Mouse (Mus musculus) right cerebral cortex, postnatal 4 days (tissue): ENCODE measurements around the gene Polm.

ENCODE experiments used
- DNase-seq: peaks from one replicate; pipeline ENCODE4 v3.0.0-alpha.2; 2022

Gene Polm

GRCm38 (mm10) chr11:5802457-5803217 is 35.2 kb downstream of the Polm start:
- DNase-seq, result no peak

- DNase-seq, result no peak
Measured at GRCm38 (mm10) chr11:5802005-5802404, 35.8 kb downstream of the Polm start.

GRCm38 (mm10) chr11:5801511-5801910 is 36.3 kb downstream of the Polm start:
- DNase-seq, result no peak

- DNase-seq, result no peak
Measured at GRCm38 (mm10) chr11:5799621-5800490, 38.0 kb downstream of the Polm start.

GRCm38 (mm10) chr11:5797928-5798327 is 39.9 kb downstream of the Polm start:
- no peak for DNase-seq

DNA sequence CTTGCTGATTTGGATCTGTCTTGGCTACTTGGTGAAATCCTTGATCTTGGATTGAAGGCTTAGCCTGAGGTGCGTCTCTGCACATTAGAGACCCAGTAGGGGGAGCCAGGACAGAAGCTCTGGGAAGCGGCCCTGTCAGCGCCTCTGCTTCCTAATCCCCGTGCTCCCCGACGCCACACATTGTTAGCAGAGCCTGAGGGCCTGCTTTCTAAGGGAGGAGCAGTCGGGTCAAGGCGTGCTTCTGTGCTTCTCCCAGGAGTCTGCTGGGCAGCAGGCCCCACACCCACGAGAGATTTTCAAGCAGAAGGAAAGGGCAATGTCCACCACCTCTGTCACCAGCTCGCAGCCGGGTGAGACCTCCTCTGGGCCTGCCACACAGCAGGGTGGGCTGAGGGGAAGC is 40.4 kb downstream of the Polm start:
- no peak for DNase-seq

DNA sequence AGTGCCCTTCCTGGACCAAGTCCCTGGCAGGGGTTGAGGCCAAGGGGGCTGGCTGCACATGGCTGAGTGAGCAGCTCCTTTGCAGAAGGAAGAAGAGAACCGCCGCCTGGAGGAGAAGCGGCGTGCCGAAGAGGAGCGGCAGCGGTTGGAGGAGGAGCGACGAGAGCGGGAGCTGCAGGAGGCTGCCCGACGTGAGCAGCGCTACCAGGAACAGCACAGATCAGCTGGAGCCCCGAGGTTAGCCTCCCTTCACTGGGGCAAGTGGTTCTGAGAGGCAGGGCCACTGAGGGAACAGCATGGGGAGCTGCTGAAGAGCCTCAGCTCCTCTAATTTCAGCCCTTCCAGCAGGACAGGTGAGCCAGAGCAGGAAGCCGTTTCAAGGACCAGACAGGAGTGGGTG is 40.9 kb downstream of the Polm start:
- no peak for DNase-seq

- DNase-seq, result no peak
Measured at GRCm38 (mm10) chr11:5795706-5796105, 42.1 kb downstream of the Polm start.

- no peak for DNase-seq
Measured at GRCm38 (mm10) chr11:5795290-5795689, 42.5 kb downstream of the Polm start.

- DNase-seq, result no peak
Measured at GRCm38 (mm10) chr11:5790431-5790830, 47.4 kb downstream of the Polm start.

GRCm38 (mm10) chr11:5789754-5790333 is 48.0 kb downstream of the Polm start:
- DNase-seq, result no peak

DNA sequence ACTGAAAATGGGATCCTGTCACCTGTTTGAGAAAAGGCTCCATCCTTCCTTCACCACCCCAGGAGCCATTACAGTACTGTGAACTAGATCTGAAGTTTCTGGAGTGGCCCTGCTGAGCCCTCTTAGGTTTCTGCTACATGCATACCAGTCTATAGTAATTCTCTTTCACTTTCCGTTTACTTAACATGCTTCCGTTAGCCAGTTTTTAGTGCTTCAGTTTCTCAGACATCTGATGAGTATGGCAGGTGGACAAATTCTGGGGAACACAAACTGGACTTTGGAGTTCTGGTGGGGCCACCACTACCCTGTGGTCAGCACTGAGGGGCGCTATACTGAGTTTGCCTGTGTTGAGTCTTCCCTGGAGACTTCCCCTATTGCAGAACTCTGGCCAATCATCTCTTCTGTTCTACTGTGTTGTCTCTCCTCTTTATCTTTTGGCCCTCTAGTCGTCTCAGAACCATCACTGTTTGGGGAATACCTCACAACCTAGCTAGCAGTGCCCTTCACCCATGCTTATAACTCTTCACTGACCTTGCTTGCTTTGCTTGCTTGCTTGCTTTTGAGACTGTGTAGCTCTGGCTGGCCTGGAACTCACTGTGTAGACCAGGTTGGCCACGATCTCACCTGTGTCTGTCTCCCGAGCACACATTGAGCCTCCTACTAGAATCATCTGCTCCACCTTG is 48.6 kb downstream of the Polm start:
- DNase-seq, result no peak

DNA sequence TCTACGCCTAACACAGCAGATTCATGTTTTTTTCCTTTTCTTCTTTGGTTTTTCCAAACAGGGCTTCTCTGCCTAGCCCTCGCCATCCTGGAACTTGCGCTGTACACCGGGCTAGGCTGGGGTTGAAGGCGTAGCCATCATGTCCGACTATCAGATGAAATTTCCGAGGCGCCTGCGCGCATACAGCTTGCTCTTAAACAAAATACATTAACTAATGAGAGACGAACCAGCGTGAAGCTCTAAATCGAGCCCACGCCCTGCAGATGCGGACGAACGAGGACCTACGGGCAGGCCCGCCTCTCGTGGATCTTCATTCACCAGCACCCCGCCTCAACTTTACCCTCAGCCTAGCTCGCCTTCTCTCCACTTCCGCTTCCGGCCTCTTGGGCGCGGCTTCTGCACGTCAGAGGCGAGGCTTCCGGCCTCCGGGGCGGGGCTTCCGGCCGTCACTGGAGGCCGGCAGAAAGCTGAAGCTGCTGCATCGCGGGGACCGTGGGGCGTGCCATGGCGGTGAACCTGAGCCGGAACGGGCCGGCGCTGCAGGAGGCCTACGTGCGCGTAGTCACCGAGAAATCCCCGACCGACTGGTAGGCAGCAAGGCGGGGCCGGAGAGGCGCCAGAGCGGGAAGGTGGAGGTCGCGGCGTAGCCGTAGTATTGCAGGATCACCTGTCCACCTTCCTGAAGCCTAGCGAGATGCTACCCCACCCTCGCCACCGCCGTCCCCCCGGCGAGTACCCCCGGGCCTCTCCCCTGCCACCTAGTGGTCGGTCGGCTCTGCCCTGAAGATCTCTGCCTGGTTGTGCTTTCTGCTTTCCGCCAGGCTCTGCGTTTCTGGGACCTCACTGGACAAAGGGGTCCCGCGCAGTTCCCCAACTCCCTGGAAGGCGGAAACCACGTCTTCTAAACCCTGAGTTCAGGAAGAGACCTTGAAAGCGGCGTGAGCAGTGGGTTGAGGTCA is 49.5 kb downstream of the Polm start, which contains the start of gene Dbnl:
Gene Dbnl, plus strand, starts transcription at position 433 of the 959 bp plus-strand sequence.
- DNase-seq, result peak; percentile 90

DNA sequence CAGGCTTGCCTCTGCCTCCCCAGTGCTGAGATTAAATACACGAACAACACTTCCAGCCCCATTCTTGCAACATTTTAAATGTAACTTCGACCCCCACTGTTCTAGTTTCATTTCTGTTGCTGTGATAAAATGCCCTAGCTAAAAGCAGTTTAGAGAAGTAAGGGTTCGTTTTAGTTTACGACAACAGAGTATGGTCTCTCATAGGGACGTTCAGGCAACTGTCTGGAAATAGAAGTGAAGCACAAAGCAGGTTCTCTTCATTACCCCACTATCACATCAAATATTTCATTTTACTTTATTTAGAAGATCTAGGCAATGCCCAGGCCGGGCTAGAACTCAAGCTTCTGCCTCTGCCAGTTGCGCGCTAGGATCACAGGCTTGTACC is 50.2 kb downstream of the Polm start:
- DNase-seq, result no peak

- no peak for DNase-seq
Measured at GRCm38 (mm10) chr11:5785732-5786131, 52.1 kb downstream of the Polm start.

DNA sequence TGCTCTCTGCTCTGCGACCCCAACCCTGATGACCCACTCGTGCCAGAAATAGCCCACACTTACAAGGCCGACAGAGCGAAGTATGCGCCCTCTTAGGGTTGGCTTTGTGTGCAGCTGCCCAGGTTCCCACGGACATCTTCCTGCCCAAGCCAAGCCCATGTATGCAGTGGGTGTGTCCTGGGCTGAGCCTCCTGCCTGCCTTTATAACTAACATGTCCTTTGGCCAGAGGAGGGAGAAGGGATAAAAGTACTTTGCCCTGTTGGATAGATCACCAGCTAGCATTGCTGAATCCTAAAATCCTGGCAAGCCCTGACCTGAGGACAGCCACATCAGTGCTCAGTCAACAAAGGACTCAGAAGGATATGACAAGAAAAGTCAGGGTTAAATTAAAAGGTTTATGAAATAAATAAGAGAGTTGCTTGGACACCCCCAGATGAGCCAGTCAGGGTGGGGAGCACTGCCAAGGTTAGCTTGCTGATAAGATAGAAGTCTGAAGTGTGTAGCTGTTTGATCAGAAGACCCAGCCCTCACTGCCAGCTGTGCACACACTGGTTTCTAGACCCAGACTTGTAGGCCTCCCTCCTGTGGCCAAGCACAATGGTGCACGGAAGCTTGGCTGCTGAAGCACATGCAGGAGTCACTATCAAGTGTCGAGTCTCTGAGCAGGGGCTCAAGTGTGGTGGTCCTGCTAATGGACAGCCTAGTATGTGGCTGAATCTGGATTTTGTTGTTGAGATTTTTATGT is 55.4 kb downstream of the Polm start:
- no peak for DNase-seq

GRCm38 (mm10) chr11:5780035-5780499 is 57.7 kb downstream of the Polm start:
- no peak for DNase-seq

- DNase-seq, result no peak
Measured at GRCm38 (mm10) chr11:5778481-5778880, 59.3 kb downstream of the Polm start.
